Mouse (Mus musculus): ENCODE measurements at regions not wholly inside any gene's neighbourhood (a gene's known extent, or its start where the extent isn't known, plus 50 kb on each side); places are given as distances from the start of the nearest gene placed in this dataset.
A peak's percentile ranks its signal among the peaks of the same experiment; 100 is the strongest.

- 80% methylated on average over 5 of the region's 5 CpGs for WGBS
- Histone ChIP-seq H3K4me3 (replicated peaks; ENCODE audit: extremely low read depth, low read depth, low read length) (no peak overlapping the region), H3K4me1 (ENCODE audit: control insufficient read depth, insufficient read depth, low read length) (no peaks in the 10 kb centered on the region)
- TF ChIP-seq CTCF (IDR thresholded peaks at IDR 0.05; ENCODE audit: insufficient read depth, low read length) = peak; percentile 21; the same call in 1 of the 2 replicates
- no peak for TF ChIP-seq POLR2A (IDR thresholded peaks at IDR 0.05; ENCODE audit: borderline replicate concordance, extremely low read depth, low read depth, low read length)
- DNase-seq = no peak
Observed at GRCm38 (mm10) chr2:169057831-169058230, 102.4 kb upstream of the Zfp64 start.

DNA sequence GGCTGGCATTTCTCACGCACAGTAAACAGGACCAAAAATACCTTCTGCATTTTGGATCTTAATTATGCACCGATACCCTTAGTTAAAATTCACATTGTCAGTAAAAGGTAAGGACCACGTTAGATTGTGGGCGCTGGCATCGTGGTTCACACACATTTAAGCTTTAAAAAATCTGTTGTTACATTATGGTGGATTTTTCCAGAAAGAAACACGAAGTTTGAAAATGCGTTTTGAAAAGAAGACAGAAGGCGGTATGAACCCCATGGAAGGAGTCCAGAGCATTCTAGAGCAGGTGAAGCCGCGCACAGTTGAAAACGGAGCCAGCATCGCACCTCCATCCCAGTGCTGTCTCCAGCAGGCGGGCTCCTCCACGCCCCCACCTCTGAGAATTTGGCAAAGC, 94.6 kb upstream of the Zfp64 start:
- Histone ChIP-seq H3K4me3 (replicated peaks; ENCODE audit: extremely low read depth, low read depth, low read length) (no peak overlapping the region), H3K4me1 (ENCODE audit: control insufficient read depth, insufficient read depth, low read length) (no peaks in the 10 kb centered on the region)
- TF ChIP-seq CTCF (IDR thresholded peaks at IDR 0.05; ENCODE audit: insufficient read depth, low read length) = no peak
- TF ChIP-seq POLR2A (IDR thresholded peaks at IDR 0.05; ENCODE audit: borderline replicate concordance, extremely low read depth, low read depth, low read length) = no peak
- WGBS = 82% methylated on average over 14 of the region's 14 CpGs
- DNase-seq = no peak

DNA sequence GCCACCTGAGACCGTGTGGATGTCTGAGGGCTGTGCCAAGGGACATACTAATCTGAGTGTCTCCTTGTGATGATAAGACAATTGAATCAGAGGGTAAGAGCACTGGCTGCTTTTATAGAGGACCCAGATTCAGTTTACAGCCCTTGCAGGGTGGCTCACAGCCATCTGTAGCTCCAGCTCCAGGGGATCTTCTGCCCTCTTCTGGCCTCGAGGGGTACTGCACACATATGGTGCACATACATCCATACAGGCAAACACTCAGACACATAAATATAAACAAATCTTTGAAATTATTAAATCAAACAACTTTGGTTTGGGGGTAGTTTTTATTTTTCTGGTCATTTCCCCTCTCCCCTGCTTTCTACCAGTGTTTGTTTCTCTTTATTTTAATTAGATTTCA, 86.4 kb upstream of the Zfp64 start:
- no peak for TF ChIP-seq CTCF (IDR thresholded peaks at IDR 0.05; ENCODE audit: insufficient read depth, low read length)
- TF ChIP-seq POLR2A (IDR thresholded peaks at IDR 0.05; ENCODE audit: borderline replicate concordance, extremely low read depth, low read depth, low read length) = no peak
- H3K4me1 ChIP-seq (ENCODE audit: control insufficient read depth, insufficient read depth, low read length) = no peaks in the 10 kb centered on the region
- H3K4me3 ChIP-seq (replicated peaks; ENCODE audit: extremely low read depth, low read depth, low read length) = no peak overlapping the region
- WGBS = 71% methylated on average over 2 of the region's 2 CpGs
- no peak for DNase-seq

DNA sequence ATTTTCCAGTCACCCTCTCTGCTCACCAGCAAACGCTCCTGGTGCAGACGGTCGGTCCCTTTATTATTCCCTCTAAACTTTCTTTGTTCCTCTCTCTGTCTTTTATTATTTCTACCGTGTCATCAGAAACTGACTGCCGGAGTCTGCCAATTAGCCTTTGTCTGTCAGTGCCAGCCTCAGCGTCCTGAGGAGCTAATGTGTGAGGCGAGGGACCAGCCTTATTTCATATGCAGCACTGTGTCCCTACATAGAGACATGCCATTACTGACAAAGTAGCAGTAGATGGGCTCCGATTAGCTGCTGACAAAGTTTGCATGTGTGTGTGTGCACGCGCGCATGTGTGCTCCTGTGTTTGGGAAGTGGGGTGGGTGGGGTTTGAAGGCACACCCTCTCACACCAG, 82.6 kb upstream of the Zfp64 start:
- WGBS = 82% methylated on average over 11 of the region's 11 CpGs
- TF ChIP-seq POLR2A (IDR thresholded peaks at IDR 0.05; ENCODE audit: borderline replicate concordance, extremely low read depth, low read depth, low read length) (no peak), CTCF (IDR thresholded peaks at IDR 0.05; ENCODE audit: insufficient read depth, low read length) (no peak)
- H3K4me3 ChIP-seq (replicated peaks; ENCODE audit: extremely low read depth, low read depth, low read length) = no peak overlapping the region

DNA sequence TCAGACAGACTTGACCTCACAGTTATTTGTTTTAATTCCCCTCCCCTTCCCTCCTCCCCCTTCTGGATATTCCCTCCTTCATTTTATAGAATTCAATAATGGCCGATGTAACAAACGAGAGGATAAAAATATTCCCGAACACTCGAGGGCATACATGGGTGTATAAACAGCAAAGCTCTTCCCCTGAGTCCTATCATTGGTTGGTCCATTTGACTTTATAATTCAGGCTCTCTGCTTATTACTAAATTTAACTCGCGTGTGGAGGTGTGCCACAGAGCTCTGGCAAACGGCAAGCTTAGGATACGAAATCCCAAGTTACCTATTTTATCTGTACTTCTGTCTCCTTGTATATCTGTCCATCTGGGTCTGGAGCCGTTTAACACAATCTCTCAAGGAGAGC, 82.1 kb upstream of the Zfp64 start:
- no peak overlapping the region for H3K4me3 ChIP-seq (replicated peaks; ENCODE audit: extremely low read depth, low read depth, low read length)
- WGBS = 86% methylated on average over 9 of the region's 9 CpGs
- no peak for DNase-seq
- TF ChIP-seq POLR2A (IDR thresholded peaks at IDR 0.05; ENCODE audit: borderline replicate concordance, extremely low read depth, low read depth, low read length) (no peak), CTCF (IDR thresholded peaks at IDR 0.05; ENCODE audit: insufficient read depth, low read length) (no peak)
- H3K4me1 ChIP-seq (ENCODE audit: control insufficient read depth, insufficient read depth, low read length) = no peaks in the 10 kb centered on the region

More for the DNA sequence above, 82.6 kb upstream of the Zfp64 start:
- no peak for DNase-seq
- no peaks in the 10 kb centered on the region for H3K4me1 ChIP-seq (ENCODE audit: control insufficient read depth, insufficient read depth, low read length)

- DNase-seq = peak; percentile 13
- WGBS = 29% methylated on average over 3 of the region's 3 CpGs
- Histone ChIP-seq H3K4me3 (replicated peaks; ENCODE audit: extremely low read depth, low read depth, low read length) (no peak overlapping the region), H3K4me1 (ENCODE audit: control insufficient read depth, insufficient read depth, low read length) (no peaks in the 10 kb centered on the region)
- TF ChIP-seq CTCF (IDR thresholded peaks at IDR 0.05; ENCODE audit: insufficient read depth, low read length) (peak; percentile 59), POLR2A (IDR thresholded peaks at IDR 0.05; ENCODE audit: borderline replicate concordance, extremely low read depth, low read depth, low read length) (no peak)
Observed at GRCm38 (mm10) chr2:169035315-169035714, 79.9 kb upstream of the Zfp64 start.

DNA sequence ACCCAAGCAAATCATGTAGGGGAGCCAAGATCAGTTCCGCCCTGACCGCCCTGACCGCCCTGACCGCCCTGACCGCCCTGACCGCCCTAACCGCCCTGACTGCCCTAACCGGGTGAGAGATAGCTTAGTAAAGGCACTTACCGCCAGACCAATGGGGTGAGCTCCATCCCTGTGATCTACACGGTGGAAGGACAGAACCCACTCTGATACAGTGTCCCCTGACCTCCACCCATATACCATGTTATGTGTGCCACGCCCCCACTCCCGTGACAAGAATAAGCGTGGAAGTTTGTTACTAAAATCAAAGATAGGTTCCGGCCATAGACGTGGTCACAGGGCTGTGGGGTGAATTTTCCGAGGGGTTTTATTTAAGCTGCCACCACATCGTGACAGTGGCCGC, 78.6 kb upstream of the Zfp64 start:
- no peak for DNase-seq
- 64% methylated on average over 18 of the region's 18 CpGs for WGBS
- TF ChIP-seq POLR2A (IDR thresholded peaks at IDR 0.05; ENCODE audit: borderline replicate concordance, extremely low read depth, low read depth, low read length) (no peak), CTCF (IDR thresholded peaks at IDR 0.05; ENCODE audit: insufficient read depth, low read length) (no peak)
- H3K4me3 ChIP-seq (replicated peaks; ENCODE audit: extremely low read depth, low read depth, low read length) = no peak overlapping the region
- no peaks in the 10 kb centered on the region for H3K4me1 ChIP-seq (ENCODE audit: control insufficient read depth, insufficient read depth, low read length)

- TF ChIP-seq CTCF (IDR thresholded peaks at IDR 0.05; ENCODE audit: insufficient read depth, low read length) (no peak), POLR2A (IDR thresholded peaks at IDR 0.05; ENCODE audit: borderline replicate concordance, extremely low read depth, low read depth, low read length) (no peak)
- no peaks in the 10 kb centered on the region for H3K4me1 ChIP-seq (ENCODE audit: control insufficient read depth, insufficient read depth, low read length)
- WGBS = 74% methylated on average over 3 of the region's 3 CpGs
- no peak overlapping the region for H3K4me3 ChIP-seq (replicated peaks; ENCODE audit: extremely low read depth, low read depth, low read length)
- DNase-seq = no peak
Observed at GRCm38 (mm10) chr2:169033181-169033580, 77.8 kb upstream of the Zfp64 start.

DNA sequence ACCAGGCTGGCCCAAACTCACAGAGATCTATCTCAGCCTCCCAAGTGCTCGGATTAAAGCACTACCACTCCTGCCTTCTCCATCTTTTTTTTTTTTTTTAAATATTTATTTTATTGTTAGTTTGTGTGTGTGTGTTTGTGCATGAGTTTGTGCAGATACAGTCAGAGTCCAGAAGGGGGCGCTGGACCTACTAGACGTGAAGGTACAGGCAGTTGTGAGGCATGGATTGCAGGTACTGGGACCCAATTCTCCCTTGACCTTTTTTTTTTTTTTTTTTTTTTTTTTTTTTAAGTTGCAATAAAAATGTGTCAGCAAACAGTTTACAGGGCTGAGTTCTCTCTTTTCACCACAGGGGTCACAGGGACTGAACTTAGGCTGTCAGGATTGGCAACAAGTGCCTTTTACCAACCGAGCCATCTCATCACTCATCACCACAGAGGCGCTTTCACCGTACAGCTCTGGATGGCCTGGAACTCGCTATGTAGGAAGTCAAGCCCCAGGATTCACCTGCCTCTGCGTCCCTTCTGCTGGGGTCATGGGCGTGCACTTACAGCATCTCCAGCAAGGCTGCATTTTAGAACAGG, 73.2 kb upstream of the Zfp64 start:
- Histone ChIP-seq H3K4me1 (ENCODE audit: control insufficient read depth, insufficient read depth, low read length) (no peaks in the 10 kb centered on the region), H3K4me3 (replicated peaks; ENCODE audit: extremely low read depth, low read depth, low read length) (no peak overlapping the region)
- no peak for DNase-seq
- 58% methylated on average over 9 of the region's 9 CpGs for WGBS
- TF ChIP-seq CTCF (IDR thresholded peaks at IDR 0.05; ENCODE audit: insufficient read depth, low read length) (no peak), POLR2A (IDR thresholded peaks at IDR 0.05; ENCODE audit: borderline replicate concordance, extremely low read depth, low read depth, low read length) (no peak)

- no peak overlapping the region for H3K4me3 ChIP-seq (replicated peaks; ENCODE audit: extremely low read depth, low read depth, low read length)
- TF ChIP-seq POLR2A (IDR thresholded peaks at IDR 0.05; ENCODE audit: borderline replicate concordance, extremely low read depth, low read depth, low read length) (no peak), CTCF (IDR thresholded peaks at IDR 0.05; ENCODE audit: insufficient read depth, low read length) (no peak)
- no peaks in the 10 kb centered on the region for H3K4me1 ChIP-seq (ENCODE audit: control insufficient read depth, insufficient read depth, low read length)
- WGBS = 64% methylated on average over 3 of the region's 3 CpGs
- no peak for DNase-seq
Observed at GRCm38 (mm10) chr2:169019037-169019436, 63.6 kb upstream of the Zfp64 start.
